Mouse (Mus musculus) spleen, adult 12 weeks (tissue): ENCODE measurements at regions not wholly inside any gene's neighbourhood (a gene's known extent, or its start where the extent isn't known, plus 50 kb on each side); places are given as distances from the start of the nearest gene placed in this dataset.

Source experiments
- DNase-seq: peaks from one replicate; pipeline ENCODE4 v3.0.0; 2022; ENCODE audit warnings: low spot score

GRCm38 (mm10) chr6:50972268-50972667, 318.0 kb upstream of the Npvf start:
- no peak for DNase-seq

- no peak for DNase-seq
Observed at GRCm38 (mm10) chr6:50973231-50973654, 319.0 kb upstream of the Npvf start.

- DNase-seq: no peak
Observed at GRCm38 (mm10) chr6:50973815-50974214, 319.6 kb upstream of the Npvf start.

GRCm38 (mm10) chr6:50974961-50975360, 320.7 kb upstream of the Npvf start:
- no peak for DNase-seq

- DNase-seq: no peak
Observed at GRCm38 (mm10) chr6:50976973-50977372, 322.7 kb upstream of the Npvf start.

- DNase-seq: no peak
Observed at GRCm38 (mm10) chr6:50977381-50977780, 323.1 kb upstream of the Npvf start.

GRCm38 (mm10) chr6:50978016-50978415, 323.8 kb upstream of the Npvf start:
- DNase-seq: no peak

- no peak for DNase-seq
Observed at GRCm38 (mm10) chr6:50978571-50978970, 324.3 kb upstream of the Npvf start.

- DNase-seq: no peak
Observed at GRCm38 (mm10) chr6:50979764-50980163, 325.5 kb upstream of the Npvf start.

GRCm38 (mm10) chr6:50980311-50980710, 326.1 kb upstream of the Npvf start:
- DNase-seq: no peak

GRCm38 (mm10) chr6:50981702-50982309, 327.6 kb upstream of the Npvf start:
- DNase-seq: no peak

GRCm38 (mm10) chr6:50982856-50983255, 328.6 kb upstream of the Npvf start:
- no peak for DNase-seq

GRCm38 (mm10) chr6:50983511-50984099, 329.4 kb upstream of the Npvf start:
- no peak for DNase-seq

- no peak for DNase-seq
Observed at GRCm38 (mm10) chr6:50984157-50984905, 330.1 kb upstream of the Npvf start.

- DNase-seq: no peak
Observed at GRCm38 (mm10) chr6:50986270-50986924, 332.2 kb upstream of the Npvf start.

GRCm38 (mm10) chr6:50988561-50988960, 334.3 kb upstream of the Npvf start:
- no peak for DNase-seq

- DNase-seq: no peak
Observed at GRCm38 (mm10) chr6:50991528-50992125, 337.4 kb upstream of the Npvf start.

- no peak for DNase-seq
Observed at GRCm38 (mm10) chr6:50993952-50994351, 339.7 kb upstream of the Npvf start.

GRCm38 (mm10) chr6:51002713-51003112, 348.5 kb upstream of the Npvf start:
- no peak for DNase-seq

GRCm38 (mm10) chr6:51006074-51006591, 351.9 kb upstream of the Npvf start:
- DNase-seq: no peak

- no peak for DNase-seq
Observed at GRCm38 (mm10) chr6:51009526-51010340, 355.5 kb upstream of the Npvf start.
